Mouse (Mus musculus): Measurements from ENCODE around the gene Gm20388. TPM values are rescaled to one million over a fixed set of nuclear protein-coding genes. Genes with fewer than 3 reads are reported as not detected.

The Gm20388 gene
- polyA plus RNA-seq, 1 experiment from 2014 or later, result 12.4 TPM

GRCm38 (mm10) chr8:121846815-121847214 is 1936.2 kb downstream of the Gm20388 start:
- no peak overlapping the region for H3K4me2 ChIP-seq (ENCODE audit: low read length)
- no peak for ATAC-seq
- no peaks in the 10 kb centered on the region for H3K9me3 ChIP-seq (ENCODE audit: control insufficient read depth, low read length)
- no peak overlapping the region for H3K27ac ChIP-seq (ENCODE audit: low read depth, low read length)
- H3K4me1 ChIP-seq (ENCODE audit: control insufficient read depth, insufficient read depth, low read depth, low read length), result peaks cover 10% of the 10 kb centered on the region
- H3K27me3 ChIP-seq (replicated peaks; ENCODE audit: control insufficient read depth, insufficient read depth, low read length), result peaks cover 4% of the 10 kb centered on the region; the same call in 1 of the 2 replicates
- no peak overlapping the region for H3K4me3 ChIP-seq (ENCODE audit: low read length)
- no peak overlapping the region for H3K9ac ChIP-seq (ENCODE audit: low read depth, low read length)
- no peaks in the 10 kb centered on the region for H3K36me3 ChIP-seq (ENCODE audit: control insufficient read depth, insufficient read depth, low read length)

GRCm38 (mm10) chr8:121847261-121847822 is 1936.7 kb downstream of the Gm20388 start:
- Histone ChIP-seq H3K36me3 (ENCODE audit: control insufficient read depth, insufficient read depth, low read length) (no peaks in the 10 kb centered on the region), H3K9me3 (ENCODE audit: control insufficient read depth, low read length) (no peaks in the 10 kb centered on the region), H3K27ac (ENCODE audit: low read depth, low read length) (no peak overlapping the region), H3K4me2 (ENCODE audit: low read length) (no peak overlapping the region), H3K4me3 (ENCODE audit: low read length) (no peak overlapping the region), H3K9ac (ENCODE audit: low read depth, low read length) (no peak overlapping the region), H3K4me1 (ENCODE audit: control insufficient read depth, insufficient read depth, low read depth, low read length) (peaks cover 11% of the 10 kb centered on the region), H3K27me3 (replicated peaks; ENCODE audit: control insufficient read depth, insufficient read depth, low read length) (peaks cover 4% of the 10 kb centered on the region; the same call in 1 of the 2 replicates)
- no peak for ATAC-seq
- 71% methylated on average over 10 of the region's 10 CpGs for WGBS

GRCm38 (mm10) chr8:121847987-121848386 is 1937.3 kb downstream of the Gm20388 start:
- H3K4me2 ChIP-seq (ENCODE audit: low read length), result no peak overlapping the region
- no peak overlapping the region for H3K27ac ChIP-seq (ENCODE audit: low read depth, low read length)
- H3K4me3 ChIP-seq (ENCODE audit: low read length), result no peak overlapping the region
- no peaks in the 10 kb centered on the region for H3K36me3 ChIP-seq (ENCODE audit: control insufficient read depth, insufficient read depth, low read length)
- ATAC-seq, result no peak
- no peak overlapping the region for H3K9ac ChIP-seq (ENCODE audit: low read depth, low read length)
- H3K9me3 ChIP-seq (ENCODE audit: control insufficient read depth, low read length), result no peaks in the 10 kb centered on the region
- peaks cover 6% of the 10 kb centered on the region; the same call in 1 of the 2 replicates for H3K27me3 ChIP-seq (replicated peaks; ENCODE audit: control insufficient read depth, insufficient read depth, low read length)
- H3K4me1 ChIP-seq (ENCODE audit: control insufficient read depth, insufficient read depth, low read depth, low read length), result peaks cover 11% of the 10 kb centered on the region
- 68% methylated on average over 6 of the region's 6 CpGs for WGBS

- Histone ChIP-seq H3K4me1 (ENCODE audit: control insufficient read depth, insufficient read depth, low read depth, low read length) (peaks cover 11% of the 10 kb centered on the region), H3K36me3 (ENCODE audit: control insufficient read depth, insufficient read depth, low read length) (no peaks in the 10 kb centered on the region), H3K4me2 (ENCODE audit: low read length) (no peak overlapping the region), H3K4me3 (ENCODE audit: low read length) (no peak overlapping the region), H3K27me3 (replicated peaks; ENCODE audit: control insufficient read depth, insufficient read depth, low read length) (peaks cover 6% of the 10 kb centered on the region; the same call in 1 of the 2 replicates), H3K9ac (ENCODE audit: low read depth, low read length) (no peak overlapping the region), H3K9me3 (ENCODE audit: control insufficient read depth, low read length) (no peaks in the 10 kb centered on the region), H3K27ac (ENCODE audit: low read depth, low read length) (no peak overlapping the region)
- ATAC-seq, result no peak
- 71% methylated on average over 10 of the region's 10 CpGs for WGBS
Observed at GRCm38 (mm10) chr8:121848495-121848894, 1937.9 kb downstream of the Gm20388 start.

- H3K4me1 ChIP-seq (ENCODE audit: control insufficient read depth, insufficient read depth, low read depth, low read length), result peaks cover 11% of the 10 kb centered on the region
- no peak for ATAC-seq
- H3K27me3 ChIP-seq (replicated peaks; ENCODE audit: control insufficient read depth, insufficient read depth, low read length), result peaks cover 6% of the 10 kb centered on the region; the same call in 1 of the 2 replicates
- H3K9ac ChIP-seq (ENCODE audit: low read depth, low read length), result no peak overlapping the region
- no peak overlapping the region for H3K27ac ChIP-seq (ENCODE audit: low read depth, low read length)
- H3K4me2 ChIP-seq (ENCODE audit: low read length), result no peak overlapping the region
- WGBS, result 77% methylated on average over 9 of the region's 9 CpGs
- H3K4me3 ChIP-seq (ENCODE audit: low read length), result no peak overlapping the region
- no peaks in the 10 kb centered on the region for H3K36me3 ChIP-seq (ENCODE audit: control insufficient read depth, insufficient read depth, low read length)
- H3K9me3 ChIP-seq (ENCODE audit: control insufficient read depth, low read length), result no peaks in the 10 kb centered on the region
Observed at GRCm38 (mm10) chr8:121849303-121849702, 1938.7 kb downstream of the Gm20388 start.

GRCm38 (mm10) chr8:121850018-121850417 is 1939.4 kb downstream of the Gm20388 start:
- ATAC-seq, result peak; percentile 43; the same call in 1 of the 2 replicates
- Histone ChIP-seq H3K4me3 (ENCODE audit: low read length) (no peak overlapping the region), H3K9ac (ENCODE audit: low read depth, low read length) (no peak overlapping the region), H3K4me1 (ENCODE audit: control insufficient read depth, insufficient read depth, low read depth, low read length) (peaks cover 11% of the 10 kb centered on the region), H3K27ac (ENCODE audit: low read depth, low read length) (no peak overlapping the region), H3K4me2 (ENCODE audit: low read length) (no peak overlapping the region), H3K9me3 (ENCODE audit: control insufficient read depth, low read length) (no peaks in the 10 kb centered on the region), H3K27me3 (replicated peaks; ENCODE audit: control insufficient read depth, insufficient read depth, low read length) (peaks cover 6% of the 10 kb centered on the region; the same call in 1 of the 2 replicates), H3K36me3 (ENCODE audit: control insufficient read depth, insufficient read depth, low read length) (no peaks in the 10 kb centered on the region)
- WGBS, result 17% methylated on average over 6 of the region's 6 CpGs

- Histone ChIP-seq H3K4me1 (ENCODE audit: control insufficient read depth, insufficient read depth, low read depth, low read length) (peaks cover 11% of the 10 kb centered on the region), H3K9me3 (ENCODE audit: control insufficient read depth, low read length) (no peaks in the 10 kb centered on the region), H3K27ac (ENCODE audit: low read depth, low read length) (no peak overlapping the region), H3K4me3 (ENCODE audit: low read length) (no peak overlapping the region), H3K9ac (ENCODE audit: low read depth, low read length) (no peak overlapping the region), H3K27me3 (replicated peaks; ENCODE audit: control insufficient read depth, insufficient read depth, low read length) (peaks cover 6% of the 10 kb centered on the region; the same call in 1 of the 2 replicates), H3K36me3 (ENCODE audit: control insufficient read depth, insufficient read depth, low read length) (no peaks in the 10 kb centered on the region), H3K4me2 (ENCODE audit: low read length) (peak overlapping the region; percentile 55)
- WGBS, result 35% methylated on average over 12 of the region's 12 CpGs
- ATAC-seq, result no peak
Observed at GRCm38 (mm10) chr8:121850436-121850820, 1939.8 kb downstream of the Gm20388 start.

GRCm38 (mm10) chr8:121850821-121851470 is 1940.3 kb downstream of the Gm20388 start:
- H3K27me3 ChIP-seq (replicated peaks; ENCODE audit: control insufficient read depth, insufficient read depth, low read length), result peaks cover 6% of the 10 kb centered on the region; the same call in 1 of the 2 replicates
- ATAC-seq, result peak; percentile 88
- H3K27ac ChIP-seq (ENCODE audit: low read depth, low read length), result no peak overlapping the region
- H3K4me1 ChIP-seq (ENCODE audit: control insufficient read depth, insufficient read depth, low read depth, low read length), result peaks cover 11% of the 10 kb centered on the region
- H3K9ac ChIP-seq (ENCODE audit: low read depth, low read length), result peak overlapping the region; percentile 62
- H3K4me2 ChIP-seq (ENCODE audit: low read length), result peak overlapping the region; percentile 55
- H3K36me3 ChIP-seq (ENCODE audit: control insufficient read depth, insufficient read depth, low read length), result no peaks in the 10 kb centered on the region
- peak overlapping the region; percentile 23; the same call in 1 of the 2 replicates for H3K4me3 ChIP-seq (ENCODE audit: low read length)
- no peaks in the 10 kb centered on the region for H3K9me3 ChIP-seq (ENCODE audit: control insufficient read depth, low read length)
- 4% methylated on average over 24 of the region's 24 CpGs for WGBS

- H3K4me2 ChIP-seq (ENCODE audit: low read length), result no peak overlapping the region; the same call in 1 of the 2 replicates
Observed at GRCm38 (mm10) chr8:121851716-121852115, 1941.1 kb downstream of the Gm20388 start.

More at GRCm38 (mm10) chr8:121851716-121852115, 1941.1 kb downstream of the Gm20388 start:
- Histone ChIP-seq H3K27me3 (replicated peaks; ENCODE audit: control insufficient read depth, insufficient read depth, low read length) (peaks cover 6% of the 10 kb centered on the region; the same call in 1 of the 2 replicates), H3K4me3 (ENCODE audit: low read length) (no peak overlapping the region), H3K9me3 (ENCODE audit: control insufficient read depth, low read length) (no peaks in the 10 kb centered on the region), H3K36me3 (ENCODE audit: control insufficient read depth, insufficient read depth, low read length) (no peaks in the 10 kb centered on the region), H3K4me1 (ENCODE audit: control insufficient read depth, insufficient read depth, low read depth, low read length) (peaks cover 11% of the 10 kb centered on the region), H3K27ac (ENCODE audit: low read depth, low read length) (no peak overlapping the region), H3K9ac (ENCODE audit: low read depth, low read length) (peak overlapping the region; percentile 57; the same call in 1 of the 2 replicates)
- ATAC-seq, result no peak
- 48% methylated on average over 7 of the region's 7 CpGs for WGBS
